Mouse (Mus musculus) left cerebral cortex, adult 2 months (tissue): ENCODE data around the gene Rassf8. TPM values are rescaled to one million over a fixed set of nuclear protein-coding genes. Genes with fewer than 3 reads are reported as not detected.

Experiments used
- DNase-seq, 2 experiments: peaks; one replicate each; pipeline ENCODE4 v3.0.0; 2021 to 2022; ENCODE audit warnings: low spot score in 2 of 2, mixed read lengths in 1 of 2; ENCODE audit errors: extremely low spot score in 1 of 2
- H3K27ac ChIP-seq: fragments of 200-600 bp; 2 replicates; pipeline ENCODE4 v1.8.1; 2022
- H3K4me3 ChIP-seq: fragments of 200-600 bp; 2 replicates; pipeline ENCODE4 v1.8.1; 2022
- CTCF ChIP-seq: fragments of 200-600 bp; IDR thresholded peaks from 2 replicates; pipeline ENCODE4 v1.8.1; 2022; ENCODE audit warnings: antibody characterized with exemption, mild to moderate bottlenecking, moderate library complexity
- intact Hi-C: fragments of 180-260 bp; cut with DNase I; formaldehyde crosslinking; loops from one replicate; pipeline ENCODE4 v1.15.1; 2025
- total RNA-seq, 2 experiments: library from RNA; stranded (reverse); gene quantifications; 2 replicates each; pipeline ENCODE4 v1.2.3; 2021

The Rassf8 gene
- total RNA-seq, 2 experiments from 2014 or later, result 19.3 to 19.5 TPM

DNA sequence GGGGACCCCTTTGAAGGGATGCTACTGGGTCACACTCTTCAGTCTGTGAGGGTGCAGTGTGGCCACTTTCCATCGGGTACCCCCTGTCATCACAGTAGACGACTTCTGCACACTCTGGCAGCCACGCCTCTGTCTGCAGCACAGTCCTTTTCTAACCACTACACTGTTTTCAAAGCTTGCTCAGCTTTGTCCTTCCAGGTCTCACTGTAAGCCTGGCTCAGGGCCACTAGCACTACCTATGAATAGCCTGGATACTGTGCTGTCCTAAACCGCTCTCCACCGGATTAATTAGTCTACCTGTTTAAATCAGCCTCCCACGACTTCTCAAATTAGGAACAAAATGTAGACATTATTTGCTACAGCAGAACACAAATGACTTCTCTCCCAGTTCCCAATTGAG lies 63.5 kb downstream of the Rassf8 start:
- Histone ChIP-seq H3K4me3 (no peak overlapping the region), H3K27ac (no peak overlapping the region)
- TF ChIP-seq CTCF, result no peak
- intact Hi-C loops, result no loop called here
- DNase-seq, result no peak

DNA sequence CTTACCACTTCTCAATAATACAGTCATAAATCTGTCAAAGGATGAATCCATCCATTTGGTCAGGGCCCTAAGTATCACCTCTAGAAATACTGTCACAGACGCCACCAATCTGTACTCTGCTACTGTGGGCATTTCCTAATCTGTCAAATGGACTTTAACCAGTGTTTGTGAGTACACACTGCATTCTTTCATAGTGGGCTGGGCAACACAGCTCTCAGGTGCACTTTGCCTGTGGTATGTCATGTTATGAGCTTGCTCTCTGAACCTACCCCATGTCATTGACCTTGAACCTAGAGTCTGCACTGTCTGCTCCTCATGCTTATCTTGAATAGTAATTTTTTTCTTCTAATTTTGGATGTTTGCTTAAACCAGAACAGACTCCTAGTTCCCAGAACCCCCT lies 64.6 kb downstream of the Rassf8 start:
- no peak for DNase-seq
- Histone ChIP-seq H3K4me3 (no peak overlapping the region), H3K27ac (no peak overlapping the region)
- intact Hi-C loops, result no loop called here
- no peak for TF ChIP-seq CTCF

DNA sequence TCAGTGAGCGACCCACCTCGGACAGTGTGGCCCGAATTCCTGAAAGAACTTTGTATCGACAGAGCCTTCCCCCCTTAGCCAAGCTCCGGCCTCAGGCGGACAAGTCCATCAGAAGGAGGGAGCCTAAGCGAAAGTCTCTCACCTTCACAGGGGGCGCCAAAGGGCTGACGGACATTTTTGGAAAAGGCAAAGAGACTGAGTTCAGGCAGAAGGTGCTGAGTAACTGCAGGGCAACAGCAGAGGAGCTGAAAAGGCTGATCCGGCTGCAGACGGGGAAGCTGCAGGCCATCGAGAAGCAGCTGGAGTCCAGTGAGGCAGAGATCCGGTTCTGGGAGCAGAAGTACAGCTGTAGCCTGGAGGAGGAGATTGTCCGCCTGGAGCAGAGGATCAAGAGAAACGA lies 68.7 kb downstream of the Rassf8 start:
- intact Hi-C loops, result no loop called here
- TF ChIP-seq CTCF, result peak; percentile 11; the same call in 1 of the 2 replicates
- no peak for DNase-seq
- Histone ChIP-seq H3K27ac (no peak overlapping the region), H3K4me3 (no peak overlapping the region)

DNA sequence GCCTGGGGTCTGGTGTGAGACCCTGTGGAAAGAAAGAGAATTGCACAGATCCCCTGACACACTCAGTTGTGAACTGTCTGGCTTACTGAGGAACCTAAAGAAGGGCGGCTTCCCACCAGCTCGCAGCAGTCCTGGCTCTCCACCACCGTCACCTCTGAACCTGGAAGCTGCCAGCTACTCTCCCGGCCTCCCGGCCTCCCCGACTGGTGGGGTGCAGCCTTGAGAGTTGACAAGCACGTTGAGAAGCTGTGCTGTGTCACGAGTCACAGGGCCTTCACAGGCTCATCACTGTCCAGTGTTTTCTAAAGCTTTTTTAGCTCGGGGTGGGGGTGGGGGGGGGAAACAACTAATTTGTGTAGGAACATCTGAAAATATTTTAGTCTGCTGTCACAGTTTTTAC lies 72.6 kb downstream of the Rassf8 start:
- no peak for TF ChIP-seq CTCF
- intact Hi-C loops, result no loop called here
- Histone ChIP-seq H3K27ac (no peak overlapping the region), H3K4me3 (no peak overlapping the region)
- no peak for DNase-seq

DNA sequence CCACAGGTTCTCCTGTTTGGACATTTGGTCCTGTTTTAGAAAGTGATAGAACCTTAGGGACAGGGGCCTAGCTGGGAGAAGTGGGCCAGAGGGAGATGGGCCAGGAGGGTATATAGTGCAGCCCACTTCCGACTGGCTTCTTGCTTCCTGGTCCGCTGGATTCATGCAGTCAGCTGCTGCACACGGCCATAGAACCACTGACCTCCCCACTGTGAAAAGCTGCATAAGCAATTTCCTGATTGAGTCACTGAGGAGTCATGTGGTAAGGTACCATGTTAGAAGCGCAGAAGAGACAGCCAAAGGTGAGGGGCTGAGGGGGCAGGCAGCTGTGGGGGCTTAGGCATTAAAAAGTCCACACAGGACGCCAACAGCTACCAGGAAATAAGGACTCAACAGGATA lies 75.7 kb downstream of the Rassf8 start:
- Histone ChIP-seq H3K4me3 (no peak overlapping the region), H3K27ac (no peak overlapping the region)
- DNase-seq, result no peak
- intact Hi-C loops, result loop anchor here (2.0 kb wide), 1 partner anchor 405 kb away; no protein-coding TSS in a partner anchor
- TF ChIP-seq CTCF, result no peak

DNA sequence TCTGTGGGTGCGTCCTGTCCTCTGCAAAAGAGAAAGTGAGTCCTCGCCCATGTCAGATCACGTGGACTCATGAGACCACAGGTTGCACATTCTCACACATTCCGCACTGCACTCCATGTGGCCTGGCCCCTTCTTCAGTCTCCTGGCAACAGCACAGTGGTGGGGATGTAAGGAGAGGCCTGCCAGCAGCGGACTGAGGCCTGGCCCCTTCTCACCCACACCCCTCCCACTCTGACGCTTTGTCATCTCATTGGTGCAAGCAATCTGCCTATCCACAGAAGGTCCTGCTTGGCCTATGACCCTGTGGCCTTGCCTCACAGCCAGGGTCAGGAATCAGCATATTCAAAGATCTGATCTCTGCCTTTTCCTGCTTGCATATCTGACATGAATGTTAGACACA lies 76.6 kb downstream of the Rassf8 start:
- no peak for DNase-seq
- no peak for TF ChIP-seq CTCF
- Histone ChIP-seq H3K4me3 (no peak overlapping the region), H3K27ac (no peak overlapping the region)
- intact Hi-C loops, result loop anchor here (2.0 kb wide), 1 partner anchor 406 kb away; no protein-coding TSS in a partner anchor

DNA sequence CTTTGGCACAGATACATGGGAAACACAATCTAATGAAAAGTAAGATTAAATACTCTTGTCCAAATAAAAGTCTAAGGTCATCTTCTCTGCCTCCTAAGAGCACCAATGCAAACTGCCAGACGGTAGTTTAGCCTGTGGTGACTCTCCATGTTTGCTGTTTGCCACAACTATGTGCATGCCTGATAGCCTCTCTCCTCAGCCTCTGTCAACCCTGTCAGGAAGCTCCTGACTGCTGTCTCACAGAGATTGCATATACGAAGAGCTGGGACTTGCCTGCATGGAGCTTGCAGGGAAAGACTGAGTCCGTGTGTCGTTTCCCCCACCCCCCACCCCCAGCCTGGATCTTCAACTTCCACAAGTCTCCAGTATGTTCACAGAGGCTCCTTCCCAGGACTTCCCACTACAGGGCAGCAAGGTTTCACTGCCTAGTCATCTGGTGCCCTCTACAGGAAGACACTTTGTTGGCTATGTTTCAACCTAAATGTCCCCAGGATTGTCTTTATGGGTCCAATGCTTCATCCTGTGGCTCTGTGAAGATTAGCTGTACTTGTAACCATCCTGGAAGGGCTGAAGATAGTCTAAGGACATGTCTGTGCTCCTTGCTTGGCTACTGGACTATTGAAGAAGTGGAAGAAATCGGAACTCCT lies 77.2 kb downstream of the Rassf8 start:
- Histone ChIP-seq H3K27ac (no peak overlapping the region), H3K4me3 (no peak overlapping the region)
- intact Hi-C loops, result loop anchor here (2.0 kb wide), 1 partner anchor 407 kb away; no protein-coding TSS in a partner anchor
- no peak for DNase-seq
- TF ChIP-seq CTCF, result peak; percentile 53

DNA sequence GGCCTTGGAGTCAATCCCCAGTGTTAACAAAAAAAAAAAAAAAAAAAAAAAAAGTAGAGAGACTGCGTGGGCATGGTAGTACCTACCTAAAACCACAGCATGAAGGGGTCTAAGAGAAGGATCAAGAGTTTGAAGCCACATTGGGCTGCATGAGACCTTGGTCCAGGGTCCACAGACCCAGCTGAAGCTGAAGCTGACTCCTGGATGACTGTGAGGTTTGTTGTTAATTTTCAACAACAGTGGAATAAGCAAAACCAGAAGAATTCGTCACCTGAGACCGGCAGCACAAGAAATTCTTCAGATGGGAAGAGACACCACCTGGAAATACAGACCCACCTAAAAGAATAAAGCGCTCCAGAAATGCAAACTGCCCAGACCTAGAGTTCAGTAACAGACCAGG lies 79.8 kb downstream of the Rassf8 start:
- Histone ChIP-seq H3K4me3 (no peak overlapping the region), H3K27ac (no peak overlapping the region)
- TF ChIP-seq CTCF, result no peak
- intact Hi-C loops, result loop anchor here (5.0 kb wide), 1 partner anchor 516 kb away; no protein-coding TSS in a partner anchor
- DNase-seq, result no peak

DNA sequence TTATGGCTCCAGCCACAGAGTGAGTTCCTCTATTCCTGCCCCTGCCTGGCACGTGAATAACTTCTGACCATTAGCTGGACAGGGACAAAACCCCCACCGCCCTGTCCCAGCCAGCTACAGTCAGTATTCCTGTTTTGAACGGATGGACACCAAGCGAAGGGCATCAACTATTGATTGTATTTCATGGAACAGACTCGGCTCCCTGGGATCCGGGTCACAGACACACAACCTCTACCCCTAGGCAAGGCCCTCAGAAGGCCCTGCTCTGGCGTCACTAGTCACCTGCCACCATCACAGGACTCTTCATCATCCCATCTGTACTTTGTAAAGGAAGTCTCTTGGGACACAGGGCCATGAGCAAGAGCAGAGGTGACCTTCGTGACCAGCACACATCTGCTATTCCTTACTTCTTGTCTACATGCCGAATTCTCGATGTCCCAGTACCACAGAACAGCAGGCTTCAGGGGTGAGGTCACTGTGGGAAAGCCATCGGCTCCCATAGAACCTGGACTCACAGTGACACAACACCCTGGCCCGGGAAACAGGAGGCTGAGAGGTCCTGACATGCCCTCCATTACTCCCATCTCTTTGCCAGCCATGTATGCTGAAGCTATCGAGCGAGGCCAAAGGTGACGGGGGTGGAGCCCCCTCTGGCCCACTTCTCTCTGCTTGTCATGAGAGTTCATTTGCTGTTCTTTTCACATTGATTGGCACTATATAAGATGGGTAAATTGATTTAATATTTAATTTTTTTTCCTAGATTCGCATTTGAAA lies 82.7 kb downstream of the Rassf8 start:
- DNase-seq, result no peak
- TF ChIP-seq CTCF, result no peak
- no peak overlapping the region for H3K27ac ChIP-seq
- intact Hi-C loops, result loop anchor here (5.0 kb wide), 1 partner anchor 513 kb away; no protein-coding TSS in a partner anchor
- H3K4me3 ChIP-seq, result no peak overlapping the region

DNA sequence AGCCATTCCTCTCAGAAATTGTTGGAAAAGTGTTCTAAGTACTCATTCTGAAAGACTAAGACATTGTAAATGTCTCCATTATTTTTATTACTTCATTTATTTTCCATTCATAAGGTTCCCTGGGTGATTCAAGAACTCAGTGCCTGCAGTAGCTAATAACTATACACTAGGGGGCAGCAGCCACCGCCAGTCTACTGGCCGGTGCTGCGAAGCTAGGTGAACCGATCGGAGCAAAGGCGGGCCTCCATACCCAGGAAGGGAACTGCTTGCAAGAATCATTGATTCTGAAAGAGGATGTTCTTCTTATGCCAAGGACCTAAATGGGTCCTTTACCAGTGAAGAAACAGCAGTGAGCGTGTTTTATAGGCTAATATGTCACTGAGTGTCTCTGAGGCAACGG lies 83.6 kb downstream of the Rassf8 start:
- TF ChIP-seq CTCF, result peak; percentile 100
- no peak overlapping the region for H3K27ac ChIP-seq
- no peak overlapping the region for H3K4me3 ChIP-seq
- intact Hi-C loops, result loop anchor here (1.0 to 2.0 kb wide), 2 partner anchors 442 to 581 kb away; no protein-coding TSS in a partner anchor
- peak; percentile 67 for DNase-seq

DNA sequence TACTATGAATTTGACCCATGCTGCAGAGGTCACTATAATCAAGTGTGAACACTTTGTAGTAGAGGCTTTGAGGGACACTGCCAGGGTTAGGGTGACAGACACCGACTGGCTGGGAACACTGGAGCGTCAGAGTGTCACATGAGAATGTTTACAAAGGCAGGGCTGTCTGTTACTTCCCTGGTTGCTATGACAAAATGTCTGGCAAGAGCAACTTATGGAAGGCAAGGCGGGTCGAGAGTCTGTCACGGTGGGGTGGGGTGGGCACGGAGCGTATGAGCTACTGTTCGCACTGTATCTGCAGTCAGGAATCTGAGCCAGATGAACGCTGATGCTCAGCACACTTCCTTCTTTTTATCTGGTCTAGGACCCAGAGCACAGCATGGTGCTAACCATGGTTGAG lies 84.1 kb downstream of the Rassf8 start:
- TF ChIP-seq CTCF, result no peak
- intact Hi-C loops, result loop anchor here (1.0 to 2.0 kb wide), 2 partner anchors 442 to 580 kb away; no protein-coding TSS in a partner anchor
- Histone ChIP-seq H3K4me3 (no peak overlapping the region), H3K27ac (no peak overlapping the region)
- no peak for DNase-seq

DNA sequence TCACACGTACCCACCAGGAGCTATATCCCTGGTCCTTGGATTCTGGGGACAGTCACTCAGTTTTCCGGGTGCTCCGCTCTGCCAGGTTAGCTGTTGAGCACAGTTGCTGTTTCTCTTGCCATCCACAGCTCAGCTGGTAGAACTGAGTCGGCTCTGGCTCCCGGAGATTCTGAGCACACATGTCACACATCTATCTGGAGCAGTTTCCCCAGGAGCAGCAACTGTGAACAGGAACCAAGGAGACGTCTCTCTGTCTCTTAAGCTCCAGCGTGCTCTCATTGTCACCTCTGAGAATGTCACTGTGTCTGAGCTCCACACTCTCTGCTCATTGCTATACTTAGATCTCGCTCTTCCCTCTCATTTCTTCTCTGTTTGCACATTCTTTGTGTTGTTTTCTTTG lies 86.4 kb downstream of the Rassf8 start:
- H3K4me3 ChIP-seq, result no peak overlapping the region
- no peak for DNase-seq
- no peak overlapping the region for H3K27ac ChIP-seq
- intact Hi-C loops, result no loop called here
- TF ChIP-seq CTCF, result no peak
